Mouse (Mus musculus) embryonic fibroblast, embryonic 13.5 days (primary cell): ENCODE measurements around the gene Actl7a.

ENCODE experiments used
- CTCF ChIP-seq: IDR thresholded peaks from 2 replicates; pipeline ENCODE4 v1.5.1; 2011; ENCODE audit warnings: mild to moderate bottlenecking, control low read depth, low read length, moderate library complexity, borderline replicate concordance; ENCODE audit not compliant: insufficient read depth
- POLR2A ChIP-seq: IDR thresholded peaks from 2 replicates; pipeline ENCODE4 v1.6.1; 2011; ENCODE audit warnings: low read depth, mild to moderate bottlenecking, control low read depth, low read length, moderate library complexity

GRCm38 (mm10) chr4:56742698-56743097 is 515 bp upstream of the Actl7a start:
- no peak for TF ChIP-seq CTCF
- TF ChIP-seq POLR2A = no peak
